Mouse (Mus musculus): ENCODE measurements around the gene Mrps5.
"Not testable (repeated sequence)": the region's sequence is repeated elsewhere in the genome, so short reads cannot be mapped to it uniquely, and the experiment has no call there.

Mrps5 gene

DNA sequence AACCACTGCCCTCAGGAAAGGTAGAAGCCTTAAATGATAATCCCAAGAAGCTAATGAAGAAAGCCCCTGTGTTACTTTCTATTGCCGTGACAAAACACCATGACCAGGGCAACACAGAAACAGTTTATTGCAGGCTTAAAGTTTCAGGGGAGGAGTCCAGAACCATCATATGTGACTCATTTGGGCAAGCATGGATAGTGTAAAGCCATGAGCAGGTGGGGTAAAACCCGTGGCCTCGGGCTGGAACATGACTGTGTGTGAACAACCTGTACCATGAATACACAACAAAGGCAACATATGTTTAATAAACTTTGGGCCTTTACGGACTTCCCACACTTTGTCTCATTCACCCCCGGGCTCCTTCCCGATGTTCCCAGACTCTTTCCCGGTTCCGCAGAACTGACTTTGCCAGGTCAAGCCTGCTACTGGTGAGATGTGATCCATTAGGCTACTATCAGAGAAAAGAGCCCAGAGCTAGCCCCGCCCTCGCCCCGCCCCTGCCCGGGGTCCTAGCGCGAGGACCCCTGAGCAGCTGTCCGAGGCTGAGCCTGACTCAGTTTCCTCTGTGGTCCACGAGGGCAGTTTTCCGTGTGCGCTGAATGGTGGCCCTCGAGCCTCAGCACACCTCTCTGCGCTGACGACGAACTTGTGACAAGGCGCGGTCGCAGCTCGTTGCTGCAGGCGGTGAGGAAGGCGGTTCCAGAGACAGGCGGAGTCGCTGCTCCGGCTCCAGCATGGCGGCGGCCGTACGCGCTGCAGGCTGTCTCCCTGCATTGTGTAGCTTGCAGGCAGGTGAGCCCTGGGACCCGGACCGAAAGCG, at the start of gene Mrps5, which contains the start of gene Zfp661:
TSS of gene Mrps5 (plus strand) at position 529 of the 820 bp plus-strand sequence.
TSS of gene Zfp661 (minus strand) at position 401 of the 820 bp plus-strand sequence.
- DNase-seq (ENCODE audit: low read depth in 2 of 2, low spot score in 2 of 2): peak; percentile 74 to 88

- no peak for DNase-seq (ENCODE audit: low read depth in 2 of 2, low spot score in 2 of 2)
These were observed 49.5 kb upstream of the Mrps5 start for GRCm38 (mm10) chr2:127537548-127537947.

DNA sequence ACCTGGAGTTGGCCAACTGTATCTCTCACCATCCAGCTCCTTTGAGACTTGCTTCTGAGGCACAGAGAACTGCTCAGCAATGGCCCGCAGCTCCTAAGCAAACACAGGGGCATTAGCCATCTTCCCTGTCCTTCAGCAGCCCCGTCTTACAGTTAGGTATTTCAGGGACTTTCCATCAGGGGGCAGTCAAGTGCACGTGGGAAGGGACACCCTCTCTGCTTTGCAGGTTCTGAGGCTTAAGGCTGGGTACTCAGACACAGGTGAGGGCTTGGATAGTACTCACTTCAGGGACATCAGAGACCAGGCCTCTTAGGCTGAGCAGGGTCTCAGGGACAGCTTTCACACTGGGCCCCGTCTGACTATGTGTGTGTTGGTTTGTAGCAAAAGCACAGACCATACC, 47.5 kb upstream of the Mrps5 start:
- DNase-seq (ENCODE audit: low read depth in 2 of 2, low spot score in 2 of 2): no peak

DNA sequence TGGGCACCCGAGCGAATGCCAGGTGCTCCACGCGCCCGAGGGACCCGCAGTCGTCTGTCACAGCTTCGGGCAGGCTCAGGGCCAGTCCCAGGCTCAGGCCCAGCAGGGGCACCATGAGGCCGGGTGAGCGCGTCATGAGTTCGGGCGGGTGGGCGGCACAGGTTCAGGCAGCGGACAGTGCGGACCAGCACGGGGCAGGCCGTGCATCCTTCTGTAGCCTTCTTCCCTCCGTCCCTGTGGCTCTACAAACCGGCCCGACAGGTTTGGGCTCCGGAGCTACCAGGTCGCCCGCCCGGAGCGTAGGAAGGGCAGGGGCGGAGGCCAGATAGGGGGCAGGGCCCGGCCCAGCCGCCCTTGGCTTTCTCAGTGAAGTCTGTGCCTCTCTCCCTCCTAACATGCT, 45.8 kb upstream of the Mrps5 start, which contains the start of gene Prom2:
TSS of gene Prom2 (minus strand) at position 283 of the 400 bp plus-strand sequence.
- DNase-seq (ENCODE audit: low read depth in 2 of 2, low spot score in 2 of 2): no peak

DNA sequence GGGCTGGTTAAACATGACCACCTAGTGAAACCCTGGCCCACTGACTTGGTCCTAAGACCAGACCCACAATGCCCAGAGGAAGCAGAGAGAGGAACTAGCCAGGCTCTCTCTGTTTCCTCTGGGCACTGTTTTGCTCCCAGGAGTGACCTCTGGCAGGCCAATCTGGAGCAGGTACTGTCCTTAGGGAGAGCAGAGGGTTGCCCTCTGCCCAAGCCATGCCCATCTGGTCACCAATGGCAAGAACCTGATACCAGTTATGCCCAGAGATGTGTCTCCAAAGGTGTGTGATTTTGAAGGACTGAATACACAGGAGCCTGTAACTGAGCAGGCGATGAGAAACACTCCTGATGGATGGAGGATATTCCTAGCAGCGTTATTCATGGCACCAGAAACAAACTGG, 45.3 kb upstream of the Mrps5 start:
- no peak for DNase-seq (ENCODE audit: low read depth in 2 of 2, low spot score in 2 of 2)

DNA sequence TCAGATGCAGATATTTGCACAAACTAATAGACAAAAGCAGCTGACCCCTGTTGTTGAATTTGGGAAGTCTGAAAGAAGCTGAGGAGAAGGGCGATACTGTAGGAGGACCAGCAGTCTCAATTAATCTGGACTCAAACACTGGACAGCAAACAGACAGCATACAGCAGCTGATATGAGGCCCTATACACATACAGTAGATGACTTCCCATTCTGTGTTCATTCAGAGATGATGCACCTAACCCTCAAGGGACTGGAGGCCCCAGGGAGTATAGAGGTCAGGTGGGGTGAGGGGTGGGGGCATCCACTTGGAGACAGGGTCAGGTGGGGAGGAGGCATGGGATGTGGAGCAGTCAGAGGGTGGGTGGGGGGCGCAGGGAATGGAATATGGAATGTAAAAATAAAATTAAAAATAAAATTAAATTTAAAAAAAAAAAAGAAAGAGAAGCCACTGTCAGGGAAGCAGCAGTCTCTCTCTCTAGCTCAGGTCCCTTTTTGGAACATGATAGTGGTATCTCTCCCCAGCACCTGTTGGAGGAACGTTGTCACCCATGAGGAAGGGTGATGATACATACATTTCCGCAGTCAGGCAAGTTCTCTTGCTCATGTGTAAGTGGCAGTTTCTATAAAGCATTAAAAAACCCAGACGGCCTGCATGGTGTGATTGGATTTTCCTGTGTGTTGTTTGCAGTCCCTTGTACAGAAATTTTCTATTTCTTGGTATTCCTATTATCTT, 38.5 kb upstream of the Mrps5 start:
- DNase-seq (ENCODE audit: low read depth in 2 of 2, low spot score in 2 of 2): no peak

DNA sequence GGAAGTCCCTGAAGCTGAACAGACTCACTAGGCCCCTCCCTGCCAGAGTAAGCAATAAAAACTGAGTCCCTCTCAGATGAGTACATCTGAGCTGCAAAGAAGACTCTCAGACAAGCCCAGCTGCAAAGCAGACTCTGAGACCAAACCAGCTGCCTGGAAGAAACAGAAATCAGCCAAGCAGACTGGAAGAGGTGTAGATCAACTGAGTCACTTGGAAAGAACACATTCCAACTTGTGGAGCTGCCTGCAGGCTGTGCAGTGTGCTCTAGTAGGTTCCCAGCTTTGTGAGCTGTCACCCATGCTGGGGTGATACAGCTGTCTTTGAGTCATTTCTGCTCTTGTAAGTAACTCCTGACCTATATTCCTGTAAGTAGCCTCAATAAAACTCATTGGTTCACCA, 37.3 kb upstream of the Mrps5 start:
- DNase-seq (ENCODE audit: low read depth in 2 of 2, low spot score in 2 of 2): no peak

DNA sequence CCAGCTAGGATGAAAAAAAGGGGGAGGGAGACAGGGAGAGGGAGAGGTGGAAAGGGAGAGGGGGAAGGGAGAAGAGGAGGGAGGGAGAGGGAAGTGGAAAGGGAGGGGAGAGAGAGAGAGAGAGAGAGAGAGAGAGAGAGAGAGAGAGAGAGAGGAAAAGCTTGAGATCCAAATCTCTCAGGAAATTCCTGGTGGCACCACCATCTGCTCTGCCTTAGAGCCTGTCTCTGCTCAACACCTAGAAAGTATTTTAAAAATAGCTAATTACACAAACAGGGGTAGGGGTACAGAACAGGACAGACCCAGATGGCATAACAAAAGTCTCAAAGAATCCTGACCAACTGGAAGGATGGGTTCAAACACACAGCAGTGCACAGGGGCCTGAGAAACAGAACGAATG, 36.6 kb upstream of the Mrps5 start:
- DNase-seq (ENCODE audit: low read depth in 2 of 2, low spot score in 2 of 2): no peak

- no peak for DNase-seq (ENCODE audit: low read depth in 2 of 2, low spot score in 2 of 2)
These were observed 35.9 kb upstream of the Mrps5 start for GRCm38 (mm10) chr2:127551078-127551477.

DNA sequence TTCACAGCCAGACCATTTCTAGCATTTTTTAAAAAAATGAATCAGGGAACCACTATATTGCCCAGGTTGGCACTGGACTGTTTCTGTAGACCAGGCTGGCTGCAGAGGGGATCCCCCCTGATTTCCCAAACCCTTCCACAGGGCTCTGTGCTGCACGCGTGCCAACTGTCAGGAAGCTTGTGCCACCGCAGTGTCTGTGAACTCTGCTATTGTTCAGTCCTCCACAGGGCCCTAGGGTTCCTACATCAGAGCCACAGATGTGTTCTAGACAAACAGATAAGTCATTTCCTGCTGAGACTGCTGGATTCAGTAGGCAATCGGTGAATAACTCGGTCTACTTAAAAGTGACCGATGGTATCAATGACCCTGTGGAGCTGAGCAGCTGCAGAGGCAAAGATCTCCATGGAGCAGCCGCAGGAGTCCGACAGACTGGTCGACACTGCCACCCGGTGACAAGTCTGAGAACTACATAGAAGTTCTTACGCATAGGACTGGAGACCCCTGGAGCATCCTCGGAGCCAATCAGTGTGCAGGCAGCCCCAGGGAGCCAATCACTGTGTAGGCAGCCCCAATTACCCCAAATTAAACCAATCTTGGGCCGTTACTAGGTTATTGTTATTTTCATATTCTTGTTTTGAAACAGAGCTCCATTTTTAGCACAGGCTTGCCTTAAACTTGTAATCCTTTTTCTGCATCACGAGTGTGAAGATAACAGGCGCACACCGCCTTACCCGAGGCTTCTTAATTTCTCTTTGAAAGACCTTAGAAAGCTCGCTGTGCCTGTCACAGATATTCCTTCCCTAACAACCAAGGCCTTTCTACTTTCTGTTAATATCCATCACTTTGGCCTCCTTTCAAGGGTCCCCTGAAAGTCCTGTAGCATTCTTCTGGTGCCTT, 27.7 kb upstream of the Mrps5 start:
- peak; percentile 47 to 64 for DNase-seq (ENCODE audit: low read depth in 2 of 2, low spot score in 2 of 2)

GRCm38 (mm10) chr2:127573322-127573721, 13.7 kb upstream of the Mrps5 start:
- DNase-seq (ENCODE audit: low read depth in 2 of 2, low spot score in 2 of 2): no peak

DNA sequence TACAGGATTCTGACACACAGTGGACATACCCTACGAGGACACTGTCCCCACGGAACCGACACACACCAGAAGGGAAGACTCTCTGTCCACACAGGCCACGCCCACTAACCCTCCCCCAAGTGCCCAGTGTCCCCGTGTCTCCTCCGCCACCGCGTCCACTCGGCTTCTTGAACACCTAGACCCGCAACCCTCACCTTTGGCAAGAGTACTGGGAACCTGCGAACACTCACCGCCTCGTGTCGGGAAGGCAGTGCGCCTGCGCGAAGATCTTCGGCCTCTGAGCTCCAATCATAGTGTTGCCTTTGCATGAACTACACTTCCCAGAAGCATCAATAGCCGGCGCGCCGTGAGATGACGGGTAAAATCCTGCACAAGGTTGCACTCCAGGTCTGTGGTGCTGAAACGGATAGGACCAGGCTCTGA, 2.6 kb upstream of the Mrps5 start:
- peak; percentile 81 for DNase-seq (ENCODE audit: low read depth in 2 of 2, low spot score in 2 of 2)

GRCm38 (mm10) chr2:127587514-127587844, 457 bp downstream of the Mrps5 start:
- no peak for DNase-seq (ENCODE audit: low read depth in 2 of 2, low spot score in 2 of 2)

DNA sequence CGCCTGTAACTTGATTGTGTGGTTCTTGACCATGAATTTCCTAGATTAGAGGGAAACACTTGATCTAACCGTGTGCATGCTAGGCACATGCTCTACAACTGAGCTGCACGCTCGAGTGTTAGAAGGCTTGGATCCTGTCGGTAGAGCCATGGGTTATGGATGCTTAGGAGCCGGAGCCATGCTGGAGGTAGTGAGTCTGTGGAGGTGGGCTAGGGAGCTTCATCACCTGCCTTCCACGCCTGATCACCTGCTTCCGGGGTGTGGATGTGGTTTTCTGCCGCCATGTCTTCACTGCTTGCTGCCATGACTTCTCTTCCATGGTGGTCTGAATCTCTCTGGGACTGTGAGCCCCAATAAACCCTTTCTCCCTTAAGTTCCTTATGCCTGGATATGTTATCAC, 1.9 kb downstream of the Mrps5 start:
- DNase-seq (ENCODE audit: low read depth in 2 of 2, low spot score in 2 of 2): no peak

DNA sequence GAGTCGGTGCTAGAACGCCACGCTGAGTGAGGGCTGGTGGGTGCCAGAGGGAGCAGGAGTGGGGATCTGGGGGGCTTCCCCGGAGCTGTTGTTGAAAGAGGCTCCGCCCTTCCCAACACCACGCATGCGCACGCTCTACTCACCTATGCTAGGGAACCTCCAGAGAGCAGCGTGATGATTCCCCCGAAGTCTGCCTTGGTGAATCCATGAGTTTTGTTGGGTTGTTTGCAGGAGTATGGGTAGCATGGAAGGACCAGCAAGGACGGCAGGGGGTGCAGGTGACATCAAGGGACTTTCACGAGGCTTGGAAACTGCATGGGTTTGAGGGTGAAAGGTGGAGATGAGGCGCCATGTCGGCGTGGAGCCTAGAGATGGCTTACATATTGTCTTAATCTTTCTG, 3.2 kb downstream of the Mrps5 start:
- DNase-seq (ENCODE audit: low read depth in 2 of 2, low spot score in 2 of 2): peak in 1 of 2 experiments; percentile 34

DNA sequence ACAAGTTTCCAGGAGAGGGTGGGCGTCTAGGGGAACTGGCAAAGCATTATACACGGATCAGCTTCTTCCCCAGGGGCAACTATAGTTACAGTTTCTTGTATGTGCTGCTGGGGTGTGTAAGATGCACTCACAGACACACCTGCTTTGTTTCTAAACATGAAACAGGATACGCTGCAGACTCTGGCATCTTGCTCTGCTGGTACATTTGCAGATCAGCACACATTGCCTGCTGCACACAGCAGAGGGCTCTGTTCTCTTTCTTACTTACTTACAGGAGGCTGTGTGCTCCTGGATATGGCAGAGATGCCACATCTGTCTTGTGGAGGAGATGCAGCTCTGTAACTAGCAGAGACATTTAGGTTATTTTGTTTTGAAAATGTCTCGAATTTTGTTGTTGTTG, 3.8 kb downstream of the Mrps5 start:
- DNase-seq (ENCODE audit: low read depth in 2 of 2, low spot score in 2 of 2): peak; percentile 14 to 26

DNA sequence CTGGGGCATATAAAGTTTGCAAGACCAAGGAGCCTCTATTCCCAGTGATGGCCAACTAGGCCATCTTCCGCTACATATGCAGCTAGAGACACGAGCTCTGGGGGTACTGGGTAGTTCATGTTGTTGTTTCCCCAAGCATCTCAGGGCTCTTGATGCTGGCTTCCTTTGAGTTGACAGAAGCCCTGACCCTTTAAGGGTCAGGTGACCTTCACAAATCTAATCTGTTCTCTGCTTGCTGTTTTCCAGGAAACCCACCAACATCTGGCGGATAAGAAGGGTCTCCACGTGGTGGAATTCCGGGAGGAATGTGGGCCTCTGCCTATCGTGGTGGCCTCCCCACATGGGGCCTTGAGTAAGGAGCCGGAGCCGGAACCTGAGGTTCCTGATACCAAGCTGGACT, 16.4 kb downstream of the Mrps5 start:
- DNase-seq (ENCODE audit: low read depth in 2 of 2, low spot score in 2 of 2): not testable (repeated sequence)

DNA sequence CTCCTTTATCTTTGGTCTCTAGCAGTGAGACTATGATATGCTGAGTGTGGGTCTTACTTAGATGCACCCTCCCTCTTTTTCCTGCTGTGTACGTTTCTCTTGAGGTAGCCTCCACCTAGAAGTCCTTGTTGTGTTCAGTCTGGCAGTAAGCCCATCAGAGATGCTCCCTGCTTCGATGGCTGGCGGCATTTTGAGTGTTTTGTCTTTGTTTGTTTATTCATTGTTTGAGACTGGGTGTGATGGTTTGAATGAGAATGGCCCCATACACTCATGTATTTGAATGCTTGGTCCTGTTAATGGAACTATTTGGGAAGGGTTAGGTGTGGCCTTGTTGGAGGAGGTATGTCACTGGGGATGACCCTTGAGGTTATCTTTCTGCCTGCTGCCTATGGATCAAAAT, 18.2 kb downstream of the Mrps5 start:
- no peak for DNase-seq (ENCODE audit: low read depth in 2 of 2, low spot score in 2 of 2)

- peak in 1 of 2 experiments; percentile 21 for DNase-seq (ENCODE audit: low read depth in 2 of 2, low spot score in 2 of 2)
These were observed 21.2 kb downstream of the Mrps5 start for GRCm38 (mm10) chr2:127608234-127608633.

GRCm38 (mm10) chr2:127608986-127609385, 22.0 kb downstream of the Mrps5 start:
- DNase-seq (ENCODE audit: low read depth in 2 of 2, low spot score in 2 of 2): no peak

- no peak for DNase-seq (ENCODE audit: low read depth in 2 of 2, low spot score in 2 of 2)
These were observed 24.4 kb downstream of the Mrps5 start for GRCm38 (mm10) chr2:127611386-127611785.
